Mouse (Mus musculus) bone marrow macrophage, adult 2 months (primary cell): ENCODE data around the gene Hoxd12.

Experiments
- CTCF ChIP-seq: IDR thresholded peaks from 2 replicates; pipeline ENCODE4 v1.5.1; 2012; ENCODE audit warnings: low read depth, mild to moderate bottlenecking, low read length, moderate library complexity
- POLR2A ChIP-seq: IDR thresholded peaks from 2 replicates; pipeline ENCODE4 v1.6.1; 2012; ENCODE audit warnings: mild to moderate bottlenecking, low read depth, low read length, borderline replicate concordance

DNA sequence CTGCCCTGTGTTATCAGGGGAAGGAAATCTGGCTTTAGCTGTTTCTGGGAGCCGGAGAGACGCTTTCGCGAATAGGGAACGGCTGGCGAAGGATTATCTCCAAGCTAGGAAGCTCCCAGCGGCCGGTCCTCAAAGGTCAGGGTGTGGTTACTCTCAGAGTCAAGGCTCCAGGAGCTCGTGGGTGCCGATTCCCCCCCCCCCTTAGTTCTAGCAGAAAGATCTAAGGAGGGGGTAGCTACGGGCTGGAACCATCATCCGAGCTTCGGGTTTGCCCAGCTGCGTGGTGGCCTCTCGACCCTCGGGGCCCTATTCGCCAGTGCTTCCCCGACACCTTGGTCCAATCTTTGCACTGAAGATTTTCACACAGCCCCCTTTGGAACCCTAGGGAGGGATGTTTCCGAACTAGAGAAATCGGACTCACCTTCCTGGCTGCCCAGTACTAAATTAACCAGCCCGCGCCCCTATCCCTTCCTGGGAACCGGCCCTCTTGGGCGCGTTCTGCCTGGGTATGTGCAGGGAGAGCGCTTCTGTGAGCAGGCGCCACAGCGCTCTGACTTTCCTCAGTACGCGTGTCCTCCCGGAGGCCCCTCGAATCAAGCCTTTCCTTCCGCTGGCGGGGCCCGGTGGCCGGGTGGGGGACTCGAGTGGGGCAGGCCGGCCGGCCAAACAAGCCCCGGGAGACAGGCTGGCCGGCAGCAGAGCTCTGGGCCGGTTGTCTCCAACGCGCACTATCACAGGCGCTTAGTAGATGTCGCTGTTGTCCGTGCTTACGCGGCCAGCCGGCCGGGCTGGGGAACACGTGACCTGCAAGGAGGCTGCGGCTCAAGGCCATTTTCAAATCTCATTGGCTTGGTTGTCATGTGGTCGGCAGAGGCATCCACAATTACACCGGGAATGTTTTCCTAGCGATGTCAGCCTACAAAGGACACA, 16.5 kb downstream of the Hoxd12 start, which contains the start of gene Hoxd10:
- TF ChIP-seq CTCF (no peak), POLR2A (no peak)
